Mouse (Mus musculus): Measurements from ENCODE around the gene Pdgfd.
"Not testable (repeated sequence)": the region's sequence is repeated elsewhere in the genome, so short reads cannot be mapped to it uniquely, and the experiment has no call there.

Gene Pdgfd

GRCm38 (mm10) chr9:6168391-6169037 lies at the start of gene Pdgfd:
Gene Pdgfd, plus strand, starts transcription at chr9:6168584.
- no peak for DNase-seq (ENCODE audit: low spot score in 2 of 2)

- DNase-seq (ENCODE audit: low spot score in 2 of 2) = no peak
Measured at GRCm38 (mm10) chr9:6169038-6169431, 651 bp downstream of the Pdgfd start.

GRCm38 (mm10) chr9:6170962-6171361 lies 2.6 kb downstream of the Pdgfd start:
- no peak for DNase-seq (ENCODE audit: low spot score in 2 of 2)

GRCm38 (mm10) chr9:6173276-6173675 lies 4.9 kb downstream of the Pdgfd start:
- DNase-seq (ENCODE audit: low spot score in 2 of 2) = no peak

- DNase-seq (ENCODE audit: low spot score in 2 of 2) = no peak
Measured at GRCm38 (mm10) chr9:6175731-6176130, 7.3 kb downstream of the Pdgfd start.

- DNase-seq (ENCODE audit: low spot score in 2 of 2) = no peak
Measured at GRCm38 (mm10) chr9:6182307-6182923, 14.0 kb downstream of the Pdgfd start.

GRCm38 (mm10) chr9:6187955-6188354 lies 19.6 kb downstream of the Pdgfd start:
- DNase-seq (ENCODE audit: low spot score in 2 of 2) = no peak

- DNase-seq (ENCODE audit: low spot score in 2 of 2) = no peak
Measured at GRCm38 (mm10) chr9:6193352-6193751, 25.0 kb downstream of the Pdgfd start.

GRCm38 (mm10) chr9:6212862-6213261 lies 44.5 kb downstream of the Pdgfd start:
- DNase-seq (ENCODE audit: low spot score in 2 of 2) = no peak

GRCm38 (mm10) chr9:6217505-6217904 lies 49.1 kb downstream of the Pdgfd start:
- no peak for DNase-seq (ENCODE audit: low spot score in 2 of 2)

GRCm38 (mm10) chr9:6235982-6236381 lies 67.6 kb downstream of the Pdgfd start:
- DNase-seq (ENCODE audit: low spot score in 2 of 2) = not testable (repeated sequence)

- DNase-seq (ENCODE audit: low spot score in 2 of 2) = no peak
Measured at GRCm38 (mm10) chr9:6250320-6250719, 81.9 kb downstream of the Pdgfd start.

GRCm38 (mm10) chr9:6251990-6252389 lies 83.6 kb downstream of the Pdgfd start:
- DNase-seq (ENCODE audit: low spot score in 2 of 2) = no peak

- DNase-seq (ENCODE audit: low spot score in 2 of 2) = no peak
Measured at GRCm38 (mm10) chr9:6257072-6257471, 88.7 kb downstream of the Pdgfd start.

GRCm38 (mm10) chr9:6264820-6265219 lies 96.4 kb downstream of the Pdgfd start:
- no peak for DNase-seq (ENCODE audit: low spot score in 2 of 2)

GRCm38 (mm10) chr9:6269796-6270280 lies 101.5 kb downstream of the Pdgfd start, which contains the start of gene Ddi1:
Gene Ddi1, minus strand, starts transcription at chr9:6269846.
- no peak for DNase-seq (ENCODE audit: low spot score in 2 of 2)

- no peak for DNase-seq (ENCODE audit: low spot score in 2 of 2)
Measured at GRCm38 (mm10) chr9:6276395-6276794, 108.0 kb downstream of the Pdgfd start.

- no peak for DNase-seq (ENCODE audit: low spot score in 2 of 2)
Measured at GRCm38 (mm10) chr9:6277526-6277925, 109.1 kb downstream of the Pdgfd start.

GRCm38 (mm10) chr9:6286770-6287169 lies 118.4 kb downstream of the Pdgfd start:
- DNase-seq (ENCODE audit: low spot score in 2 of 2) = no peak

- DNase-seq (ENCODE audit: low spot score in 2 of 2) = no peak
Measured at GRCm38 (mm10) chr9:6289211-6289696, 120.9 kb downstream of the Pdgfd start.

GRCm38 (mm10) chr9:6298547-6298946 lies 130.2 kb downstream of the Pdgfd start:
- no peak for DNase-seq (ENCODE audit: low spot score in 2 of 2)

GRCm38 (mm10) chr9:6302050-6302449 lies 133.7 kb downstream of the Pdgfd start:
- no peak for DNase-seq (ENCODE audit: low spot score in 2 of 2)

- no peak for DNase-seq (ENCODE audit: low spot score in 2 of 2)
Measured at GRCm38 (mm10) chr9:6304590-6304989, 136.2 kb downstream of the Pdgfd start.

All from natural killer cell, adult 2 months (primary cell).